Mouse (Mus musculus) thymus, postnatal 25 days (tissue): ENCODE data around the gene Krtap19-1.

Experiments
- DNase-seq: peaks from one replicate; pipeline ENCODE4 v3.0.0; 2022

Krtap19-1 gene

GRCm38 (mm10) chr16:88869311-88869710 is at the start of gene Krtap19-1:
Krtap19-1 (minus strand) TSS chr16:88869411.
- DNase-seq, result no peak

GRCm38 (mm10) chr16:88896357-88896756 is 27.1 kb upstream of the Krtap19-1 start, which contains the start of gene Krtap19-5:
Krtap19-5 (minus strand) TSS chr16:88896457.
- DNase-seq, result no peak

GRCm38 (mm10) chr16:88886870-88887269 is 17.7 kb upstream of the Krtap19-1 start:
- DNase-seq, result no peak

GRCm38 (mm10) chr16:88884989-88885388 is 15.8 kb upstream of the Krtap19-1 start, which contains the start of gene Krtap19-4:
Krtap19-4 (minus strand) TSS chr16:88885089.
- DNase-seq, result no peak

GRCm38 (mm10) chr16:88877938-88878337 is 8.7 kb upstream of the Krtap19-1 start, which contains the start of gene Krtap19-3:
Krtap19-3 (minus strand) TSS chr16:88878038.
- DNase-seq, result no peak

- DNase-seq, result no peak
Observed at GRCm38 (mm10) chr16:88874169-88874568, 5.0 kb upstream of the Krtap19-1 start, which contains the start of gene Krtap19-2. Krtap19-2 (minus strand) TSS chr16:88874269.

GRCm38 (mm10) chr16:88864887-88865407 is 4.3 kb downstream of the Krtap19-1 start:
- DNase-seq, result no peak

- peak; percentile 3 for DNase-seq
Observed at GRCm38 (mm10) chr16:88851450-88851849, 17.8 kb downstream of the Krtap19-1 start.

GRCm38 (mm10) chr16:88848558-88848957 is 20.7 kb downstream of the Krtap19-1 start:
- no peak for DNase-seq

GRCm38 (mm10) chr16:88847363-88847762 is 21.8 kb downstream of the Krtap19-1 start:
- no peak for DNase-seq

- DNase-seq, result no peak
Observed at GRCm38 (mm10) chr16:88826978-88827377, 42.2 kb downstream of the Krtap19-1 start.

- no peak for DNase-seq
Observed at GRCm38 (mm10) chr16:88826095-88826652, 43.0 kb downstream of the Krtap19-1 start, which contains the start of gene Krtap14. Krtap14 (minus strand) TSS chr16:88826145.

GRCm38 (mm10) chr16:88823736-88824135 is 45.5 kb downstream of the Krtap19-1 start:
- no peak for DNase-seq

GRCm38 (mm10) chr16:88820066-88820465 is 49.1 kb downstream of the Krtap19-1 start, which contains the start of gene Krtap15:
Krtap15 (plus strand) TSS chr16:88820215.
- DNase-seq, result no peak
